Mouse (Mus musculus): ENCODE measurements around the gene Xntrpc.

- peak; percentile 98 for TF ChIP-seq MAFK (IDR thresholded peaks at IDR 0.05; ENCODE audit: insufficient read depth, low read depth, low read length)
- no peak for TF ChIP-seq CHD2 (IDR thresholded peaks at IDR 0.05; ENCODE audit: low read depth, low read length)
- no peak for TF ChIP-seq HCFC1 (IDR thresholded peaks at IDR 0.05; ENCODE audit: borderline replicate concordance, insufficient read depth, low read length)
Observed at GRCm38 (mm10) chr7:102025187-102026119, 40.1 kb upstream of the Xntrpc start.

Data from ES-E14 (cell line).